Mouse (Mus musculus) hindbrain, embryonic 10.5 days (tissue): ENCODE data around the gene Stpg2. TPM values are rescaled to one million over a fixed set of nuclear protein-coding genes. Genes with fewer than 3 reads are reported as not detected.
"Not testable (repeated sequence)": the region's sequence is repeated elsewhere in the genome, so short reads cannot be mapped to it uniquely, and the experiment has no call there.

Experiments used
- DNase-seq: peaks from one replicate; pipeline ENCODE4 v3.0.0-alpha.2; 2017; ENCODE audit warnings: low spot score
- H3K27ac ChIP-seq: fragments of 300-500 bp; sonication (generic); 2 replicates; pipeline ENCODE4 v1.5.1; 2016; ENCODE audit warnings: mild to moderate bottlenecking, moderate library complexity
- H3K27me3 ChIP-seq: fragments of 300-500 bp; sonication (generic); 2 replicates; pipeline ENCODE4 v1.6.1; 2016; ENCODE audit warnings: mild to moderate bottlenecking; ENCODE audit not compliant: poor library complexity, insufficient read depth, severe bottlenecking
- H3K36me3 ChIP-seq: fragments of 300-500 bp; sonication (generic); 2 replicates; pipeline ENCODE4 v1.6.1; 2016; ENCODE audit warnings: mild to moderate bottlenecking, moderate library complexity
- H3K4me1 ChIP-seq: fragments of 300-500 bp; sonication (generic); replicated peaks from 2 replicates; pipeline ENCODE4 v1.6.1; 2016; ENCODE audit warnings: mild to moderate bottlenecking
- H3K4me3 ChIP-seq: fragments of 300-500 bp; sonication (generic); 2 replicates; pipeline ENCODE4 v1.5.1; 2016; ENCODE audit warnings: mild to moderate bottlenecking, moderate library complexity
- H3K9me3 ChIP-seq: fragments of 300-500 bp; sonication (generic); 2 replicates; pipeline ENCODE4 v1.6.1; 2016; ENCODE audit warnings: mild to moderate bottlenecking, moderate library complexity
- WGBS: fragments of 180-500 bp; shearing (Covaris S2); methylation state at CpG from one replicate; pipeline ENCODE4 v1.1.7; 2016; 5-methylcytosine and 5-hydroxymethylcytosine counted together
- polyA plus RNA-seq: library from polyadenylated mRNA; unstranded; fragments of >200 nt; fragmentation: Nextera tagmentation; extraction: Ambion mirVana; gene quantifications from 2 replicates; pipeline ENCODE4 v1.2.1, GENCODE M21; 2016

Gene Stpg2
- polyA plus RNA-seq, 1 experiment from 2014 or later, result not detected

- Histone ChIP-seq H3K4me1 (no peaks in the 10 kb centered on the region), H3K36me3 (no peaks in the 10 kb centered on the region), H3K4me3 (no peak overlapping the region), H3K27me3 (no peaks in the 10 kb centered on the region), H3K9me3 (no peaks in the 10 kb centered on the region), H3K27ac (no peak overlapping the region)
- 82% methylated on average over 2 of the region's 2 CpGs for WGBS
- DNase-seq, result no peak
Measured at GRCm38 (mm10) chr3:139245219-139245618, 39.7 kb downstream of the Stpg2 start.

- H3K4me1 ChIP-seq, result no peaks in the 10 kb centered on the region
- no peaks in the 10 kb centered on the region for H3K27me3 ChIP-seq
- no peak overlapping the region for H3K27ac ChIP-seq
- no peaks in the 10 kb centered on the region for H3K9me3 ChIP-seq
- no peak for DNase-seq
- WGBS, result 53% methylated on average over 4 of the region's 4 CpGs
- no peaks in the 10 kb centered on the region for H3K36me3 ChIP-seq
- H3K4me3 ChIP-seq, result no peak overlapping the region
Measured at GRCm38 (mm10) chr3:139246508-139246907, 41.0 kb downstream of the Stpg2 start.

GRCm38 (mm10) chr3:139262359-139262758 is 56.9 kb downstream of the Stpg2 start:
- H3K27ac ChIP-seq, H3K4me3 ChIP-seq, H3K36me3 ChIP-seq, H3K4me1 ChIP-seq, H3K27me3 ChIP-seq, H3K9me3 ChIP-seq, DNase-seq: not testable (repeated sequence)
- WGBS, result 86% methylated on average over 4 of the region's 4 CpGs

GRCm38 (mm10) chr3:139297909-139298308 is 92.4 kb downstream of the Stpg2 start:
- no peaks in the 10 kb centered on the region for H3K4me1 ChIP-seq
- H3K27me3 ChIP-seq, result no peaks in the 10 kb centered on the region
- H3K27ac ChIP-seq, result no peak overlapping the region
- H3K9me3 ChIP-seq, result no peaks in the 10 kb centered on the region
- no peaks in the 10 kb centered on the region for H3K36me3 ChIP-seq
- DNase-seq, result no peak
- no peak overlapping the region for H3K4me3 ChIP-seq

- Histone ChIP-seq H3K4me1 (no peaks in the 10 kb centered on the region), H3K36me3 (no peaks in the 10 kb centered on the region), H3K4me3 (no peak overlapping the region), H3K27ac (no peak overlapping the region), H3K9me3 (no peaks in the 10 kb centered on the region), H3K27me3 (no peaks in the 10 kb centered on the region)
- DNase-seq, result peak; percentile 6
- 53% methylated on average over 7 of the region's 7 CpGs for WGBS
Measured at GRCm38 (mm10) chr3:139308078-139308809, 102.8 kb downstream of the Stpg2 start.

- Histone ChIP-seq H3K9me3 (no peaks in the 10 kb centered on the region), H3K4me3 (no peak overlapping the region), H3K27ac (no peak overlapping the region), H3K27me3 (no peaks in the 10 kb centered on the region), H3K4me1 (no peaks in the 10 kb centered on the region), H3K36me3 (no peaks in the 10 kb centered on the region)
- WGBS, result 86% methylated on average over 2 of the region's 2 CpGs
- DNase-seq, result no peak
Measured at GRCm38 (mm10) chr3:139311721-139312120, 106.2 kb downstream of the Stpg2 start.

- Histone ChIP-seq H3K4me1 (no peaks in the 10 kb centered on the region), H3K27me3 (no peaks in the 10 kb centered on the region), H3K27ac (no peak overlapping the region), H3K9me3 (no peaks in the 10 kb centered on the region), H3K4me3 (no peak overlapping the region), H3K36me3 (no peaks in the 10 kb centered on the region)
- 91% methylated on average over 3 of the region's 3 CpGs for WGBS
- DNase-seq, result no peak
Measured at GRCm38 (mm10) chr3:139380494-139380893, 175.0 kb downstream of the Stpg2 start.

GRCm38 (mm10) chr3:139397077-139397865 is 191.8 kb downstream of the Stpg2 start:
- H3K4me1 ChIP-seq, result peaks cover 4% of the 10 kb centered on the region; the same call in 1 of the 2 replicates
- no peaks in the 10 kb centered on the region for H3K27me3 ChIP-seq
- no peak overlapping the region for H3K4me3 ChIP-seq
- 62% methylated on average over 9 of the region's 9 CpGs for WGBS
- no peak for DNase-seq
- H3K27ac ChIP-seq, result no peak overlapping the region
- peaks cover 7% of the 10 kb centered on the region; the same call in 1 of the 2 replicates for H3K9me3 ChIP-seq
- H3K36me3 ChIP-seq, result no peaks in the 10 kb centered on the region

- Histone ChIP-seq H3K36me3 (no peaks in the 10 kb centered on the region), H3K9me3 (no peaks in the 10 kb centered on the region), H3K27me3 (no peaks in the 10 kb centered on the region), H3K4me1 (no peaks in the 10 kb centered on the region), H3K27ac (no peak overlapping the region), H3K4me3 (no peak overlapping the region)
- WGBS, result 91% methylated on average over 3 of the region's 3 CpGs
- no peak for DNase-seq
Measured at GRCm38 (mm10) chr3:139404673-139405072, 199.2 kb downstream of the Stpg2 start.

GRCm38 (mm10) chr3:139419142-139419541 is 213.6 kb downstream of the Stpg2 start:
- WGBS, result 86% methylated on average over 5 of the region's 5 CpGs
- Histone ChIP-seq H3K9me3 (no peaks in the 10 kb centered on the region), H3K4me3 (no peak overlapping the region), H3K27ac (no peak overlapping the region), H3K4me1 (no peaks in the 10 kb centered on the region), H3K27me3 (no peaks in the 10 kb centered on the region), H3K36me3 (no peaks in the 10 kb centered on the region)
- no peak for DNase-seq

GRCm38 (mm10) chr3:139442170-139442569 is 236.7 kb downstream of the Stpg2 start:
- 89% methylated on average over 7 of the region's 7 CpGs for WGBS
- no peaks in the 10 kb centered on the region for H3K4me1 ChIP-seq
- no peaks in the 10 kb centered on the region for H3K36me3 ChIP-seq
- no peaks in the 10 kb centered on the region for H3K9me3 ChIP-seq
- H3K27me3 ChIP-seq, result no peaks in the 10 kb centered on the region
- DNase-seq, result no peak
- no peak overlapping the region for H3K4me3 ChIP-seq
- H3K27ac ChIP-seq, result no peak overlapping the region

- H3K9me3 ChIP-seq, result no peaks in the 10 kb centered on the region
- H3K36me3 ChIP-seq, result no peaks in the 10 kb centered on the region
- DNase-seq, result no peak
- 77% methylated on average over 3 of the region's 3 CpGs for WGBS
- H3K4me1 ChIP-seq, result no peaks in the 10 kb centered on the region
- H3K4me3 ChIP-seq, result no peak overlapping the region
- no peak overlapping the region for H3K27ac ChIP-seq
- H3K27me3 ChIP-seq, result no peaks in the 10 kb centered on the region
Measured at GRCm38 (mm10) chr3:139495939-139496338, 290.4 kb downstream of the Stpg2 start.

- no peaks in the 10 kb centered on the region for H3K9me3 ChIP-seq
- no peaks in the 10 kb centered on the region for H3K36me3 ChIP-seq
- no peaks in the 10 kb centered on the region for H3K27me3 ChIP-seq
- no peak overlapping the region for H3K4me3 ChIP-seq
- no peak overlapping the region for H3K27ac ChIP-seq
- H3K4me1 ChIP-seq, result no peaks in the 10 kb centered on the region
- WGBS, result 65% methylated on average over 5 of the region's 5 CpGs
- DNase-seq, result no peak
Measured at GRCm38 (mm10) chr3:139502216-139502615, 296.7 kb downstream of the Stpg2 start.
